Mouse (Mus musculus): ENCODE data around the gene Arhgap15. TPM values are rescaled to one million over a fixed set of nuclear protein-coding genes. Genes with fewer than 3 reads are reported as not detected.

Arhgap15 gene
- total and polyA plus RNA-seq, 2 experiments from 2014 or later, result 1.2 to 2.0 TPM

- Histone ChIP-seq H3K4me3 (ENCODE audit: low read depth, low read length) (no peak overlapping the region), H3K9me3 (ENCODE audit: low read length) (no peaks in the 10 kb centered on the region), H3K27me3 (ENCODE audit: insufficient read depth, low read length) (no peaks in the 10 kb centered on the region), H3K27ac (ENCODE audit: low read depth, low read length) (no peak overlapping the region), H3K9ac (no peak overlapping the region), H3K36me3 (ENCODE audit: insufficient read depth) (no peaks in the 10 kb centered on the region), H3K4me2 (ENCODE audit: low read depth) (no peak overlapping the region), H3K4me1 (ENCODE audit: insufficient read depth) (no peaks in the 10 kb centered on the region)
- no peak for TF ChIP-seq CTCF (IDR thresholded peaks at IDR 0.05; ENCODE audit: low read depth)
- DNase-seq (no peak), ATAC-seq (no peak)
- WGBS, result 97% methylated on average over 6 of the region's 6 CpGs
Observed at GRCm38 (mm10) chr2:43914104-43914503, 165.5 kb downstream of the Arhgap15 start.

GRCm38 (mm10) chr2:43923863-43924340 is 175.3 kb downstream of the Arhgap15 start:
- ATAC-seq (no peak), DNase-seq (no peak)
- H3K27me3 ChIP-seq (ENCODE audit: insufficient read depth, low read length), result no peaks in the 10 kb centered on the region
- H3K4me1 ChIP-seq (ENCODE audit: insufficient read depth), result no peaks in the 10 kb centered on the region
- TF ChIP-seq CTCF (IDR thresholded peaks at IDR 0.05; ENCODE audit: low read depth), result no peak
- H3K36me3 ChIP-seq (ENCODE audit: insufficient read depth), result no peaks in the 10 kb centered on the region
- no peaks in the 10 kb centered on the region for H3K9me3 ChIP-seq (ENCODE audit: low read length)
- no peak overlapping the region for H3K27ac ChIP-seq (ENCODE audit: low read depth, low read length)
- 82% methylated on average over 5 of the region's 5 CpGs for WGBS
- no peak overlapping the region for H3K4me2 ChIP-seq (ENCODE audit: low read depth)
- H3K4me3 ChIP-seq (ENCODE audit: low read depth, low read length), result no peak overlapping the region
- H3K9ac ChIP-seq, result no peak overlapping the region

GRCm38 (mm10) chr2:43931687-43932086 is 183.1 kb downstream of the Arhgap15 start:
- Histone ChIP-seq H3K4me1 (ENCODE audit: insufficient read depth) (no peaks in the 10 kb centered on the region), H3K27me3 (ENCODE audit: insufficient read depth, low read length) (no peaks in the 10 kb centered on the region), H3K4me2 (ENCODE audit: low read depth) (no peak overlapping the region), H3K9me3 (ENCODE audit: low read length) (no peaks in the 10 kb centered on the region), H3K27ac (ENCODE audit: low read depth, low read length) (no peak overlapping the region), H3K36me3 (ENCODE audit: insufficient read depth) (no peaks in the 10 kb centered on the region), H3K4me3 (ENCODE audit: low read depth, low read length) (no peak overlapping the region), H3K9ac (no peak overlapping the region)
- DNase-seq (no peak), ATAC-seq (no peak)
- WGBS, result 84% methylated on average over 3 of the region's 3 CpGs
- TF ChIP-seq CTCF (IDR thresholded peaks at IDR 0.05; ENCODE audit: low read depth), result no peak

GRCm38 (mm10) chr2:43939196-43939595 is 190.6 kb downstream of the Arhgap15 start:
- WGBS, result 91% methylated on average over 5 of the region's 5 CpGs
- ATAC-seq (no peak), DNase-seq (no peak)
- no peak overlapping the region for H3K4me2 ChIP-seq (ENCODE audit: low read depth)
- H3K9me3 ChIP-seq (ENCODE audit: low read length), result no peaks in the 10 kb centered on the region
- no peaks in the 10 kb centered on the region for H3K4me1 ChIP-seq (ENCODE audit: insufficient read depth)
- no peaks in the 10 kb centered on the region for H3K27me3 ChIP-seq (ENCODE audit: insufficient read depth, low read length)
- no peak overlapping the region for H3K27ac ChIP-seq (ENCODE audit: low read depth, low read length)
- no peaks in the 10 kb centered on the region for H3K36me3 ChIP-seq (ENCODE audit: insufficient read depth)
- H3K9ac ChIP-seq, result no peak overlapping the region
- TF ChIP-seq CTCF (IDR thresholded peaks at IDR 0.05; ENCODE audit: low read depth), result no peak
- no peak overlapping the region for H3K4me3 ChIP-seq (ENCODE audit: low read depth, low read length)

- no peak overlapping the region for H3K9ac ChIP-seq
- ATAC-seq, result no peak
- no peaks in the 10 kb centered on the region for H3K9me3 ChIP-seq (ENCODE audit: low read length)
- H3K27me3 ChIP-seq (ENCODE audit: insufficient read depth, low read length), result no peaks in the 10 kb centered on the region
- 97% methylated on average over 2 of the region's 2 CpGs for WGBS
- no peaks in the 10 kb centered on the region for H3K4me1 ChIP-seq (ENCODE audit: insufficient read depth)
- H3K27ac ChIP-seq (ENCODE audit: low read depth, low read length), result no peak overlapping the region
- H3K4me2 ChIP-seq (ENCODE audit: low read depth), result no peak overlapping the region
- H3K4me3 ChIP-seq (ENCODE audit: low read depth, low read length), result no peak overlapping the region
- no peaks in the 10 kb centered on the region for H3K36me3 ChIP-seq (ENCODE audit: insufficient read depth)
- TF ChIP-seq CTCF (IDR thresholded peaks at IDR 0.05; ENCODE audit: low read depth), result no peak
- no peak for DNase-seq
Observed at GRCm38 (mm10) chr2:43945679-43946078, 197.1 kb downstream of the Arhgap15 start.

- Histone ChIP-seq H3K9ac (no peak overlapping the region), H3K27me3 (ENCODE audit: insufficient read depth, low read length) (no peaks in the 10 kb centered on the region), H3K4me2 (ENCODE audit: low read depth) (no peak overlapping the region), H3K36me3 (ENCODE audit: insufficient read depth) (no peaks in the 10 kb centered on the region), H3K4me3 (ENCODE audit: low read depth, low read length) (no peak overlapping the region), H3K9me3 (ENCODE audit: low read length) (no peaks in the 10 kb centered on the region), H3K27ac (ENCODE audit: low read depth, low read length) (peak overlapping the region; percentile 72), H3K4me1 (ENCODE audit: insufficient read depth) (no peaks in the 10 kb centered on the region)
- WGBS, result 56% methylated on average over 13 of the region's 13 CpGs
- TF ChIP-seq CTCF (IDR thresholded peaks at IDR 0.05; ENCODE audit: low read depth), result no peak
- peak; percentile 63 for DNase-seq
- ATAC-seq, result peak; percentile 58
Observed at GRCm38 (mm10) chr2:43949775-43950492, 201.3 kb downstream of the Arhgap15 start.

GRCm38 (mm10) chr2:43950741-43951140 is 202.1 kb downstream of the Arhgap15 start:
- no peak overlapping the region for H3K4me3 ChIP-seq (ENCODE audit: low read depth, low read length)
- H3K27me3 ChIP-seq (ENCODE audit: insufficient read depth, low read length), result no peaks in the 10 kb centered on the region
- no peaks in the 10 kb centered on the region for H3K36me3 ChIP-seq (ENCODE audit: insufficient read depth)
- no peak overlapping the region for H3K4me2 ChIP-seq (ENCODE audit: low read depth)
- no peak overlapping the region for H3K9ac ChIP-seq
- H3K4me1 ChIP-seq (ENCODE audit: insufficient read depth), result no peaks in the 10 kb centered on the region
- H3K9me3 ChIP-seq (ENCODE audit: low read length), result no peaks in the 10 kb centered on the region
- H3K27ac ChIP-seq (ENCODE audit: low read depth, low read length), result peak overlapping the region; percentile 78
- WGBS, result 60% methylated on average over 6 of the region's 6 CpGs
- TF ChIP-seq CTCF (IDR thresholded peaks at IDR 0.05; ENCODE audit: low read depth), result no peak
- no peak for ATAC-seq
- DNase-seq, result peak; percentile 36

Measured in forebrain, postnatal 0 days (tissue).